Mouse (Mus musculus): ENCODE measurements around the gene Vmn2r96.
A peak's percentile ranks its signal among the peaks of the same experiment; 100 is the strongest.
"Not testable (repeated sequence)": the region's sequence is repeated elsewhere in the genome, so short reads cannot be mapped to it uniquely, and the experiment has no call there.

The Vmn2r96 gene

DNA sequence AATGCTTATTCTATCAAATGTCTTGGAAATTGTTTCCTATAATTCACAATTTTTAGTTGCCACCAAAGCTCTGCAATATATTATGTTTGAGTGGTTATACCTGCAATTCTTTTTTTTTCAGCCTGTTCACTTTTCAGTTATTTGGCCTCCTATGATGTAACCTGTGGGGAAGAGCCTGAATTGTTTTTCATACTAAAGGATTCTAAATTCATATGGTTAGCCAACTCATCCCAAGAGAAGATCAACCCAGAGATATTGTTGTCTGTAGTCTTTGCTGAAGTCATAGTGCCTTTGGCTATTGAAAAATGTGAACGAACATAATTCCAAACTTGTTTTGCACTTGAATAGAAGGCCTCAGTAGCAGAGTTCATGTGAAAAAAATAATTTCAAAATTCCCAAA is at the start of gene Vmn2r96:
Gene Vmn2r96, plus strand, starts transcription at position 301 of the 400 bp plus-strand sequence.
- DNase-seq = not testable (repeated sequence)

DNA sequence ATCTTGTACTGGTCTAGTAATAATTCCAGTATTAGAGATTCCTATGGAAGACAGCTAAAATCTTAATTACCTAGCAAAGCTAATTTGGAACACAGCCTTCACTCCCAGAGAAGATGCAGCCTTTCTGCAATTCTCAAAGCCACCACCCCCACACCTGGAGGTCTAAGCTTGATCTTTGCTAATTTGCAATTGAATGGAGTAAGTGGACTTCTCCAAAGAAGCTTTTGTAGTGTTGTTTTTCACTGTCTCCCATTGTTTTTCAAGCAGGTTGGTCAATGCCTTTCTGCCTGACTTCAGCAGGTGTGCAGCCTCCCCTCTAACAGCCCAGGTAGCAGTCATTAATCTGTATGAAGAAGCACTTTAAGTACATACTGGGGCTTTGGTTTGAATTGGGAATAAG is 49.6 kb upstream of the Vmn2r96 start:
- no peak for DNase-seq

DNA sequence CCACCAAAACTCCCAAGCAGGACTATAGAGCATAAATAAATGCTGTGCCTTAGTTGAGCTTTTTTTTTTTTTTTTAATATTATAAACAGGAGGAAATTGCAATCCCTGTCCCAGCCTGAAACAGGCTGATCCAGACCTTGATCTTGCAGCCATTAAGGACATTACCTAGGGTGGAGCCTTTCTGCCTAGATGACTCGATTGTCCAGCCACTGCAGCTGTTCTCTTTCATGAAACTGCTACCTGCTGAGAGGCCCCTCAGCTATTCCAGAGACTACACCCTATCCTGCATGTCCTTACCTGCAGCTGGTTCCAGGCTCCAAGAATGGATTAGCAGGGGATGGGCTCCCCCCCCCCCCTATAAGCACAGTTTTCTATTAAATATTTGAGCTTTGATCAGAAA is 49.0 kb upstream of the Vmn2r96 start:
- no peak for DNase-seq

DNA sequence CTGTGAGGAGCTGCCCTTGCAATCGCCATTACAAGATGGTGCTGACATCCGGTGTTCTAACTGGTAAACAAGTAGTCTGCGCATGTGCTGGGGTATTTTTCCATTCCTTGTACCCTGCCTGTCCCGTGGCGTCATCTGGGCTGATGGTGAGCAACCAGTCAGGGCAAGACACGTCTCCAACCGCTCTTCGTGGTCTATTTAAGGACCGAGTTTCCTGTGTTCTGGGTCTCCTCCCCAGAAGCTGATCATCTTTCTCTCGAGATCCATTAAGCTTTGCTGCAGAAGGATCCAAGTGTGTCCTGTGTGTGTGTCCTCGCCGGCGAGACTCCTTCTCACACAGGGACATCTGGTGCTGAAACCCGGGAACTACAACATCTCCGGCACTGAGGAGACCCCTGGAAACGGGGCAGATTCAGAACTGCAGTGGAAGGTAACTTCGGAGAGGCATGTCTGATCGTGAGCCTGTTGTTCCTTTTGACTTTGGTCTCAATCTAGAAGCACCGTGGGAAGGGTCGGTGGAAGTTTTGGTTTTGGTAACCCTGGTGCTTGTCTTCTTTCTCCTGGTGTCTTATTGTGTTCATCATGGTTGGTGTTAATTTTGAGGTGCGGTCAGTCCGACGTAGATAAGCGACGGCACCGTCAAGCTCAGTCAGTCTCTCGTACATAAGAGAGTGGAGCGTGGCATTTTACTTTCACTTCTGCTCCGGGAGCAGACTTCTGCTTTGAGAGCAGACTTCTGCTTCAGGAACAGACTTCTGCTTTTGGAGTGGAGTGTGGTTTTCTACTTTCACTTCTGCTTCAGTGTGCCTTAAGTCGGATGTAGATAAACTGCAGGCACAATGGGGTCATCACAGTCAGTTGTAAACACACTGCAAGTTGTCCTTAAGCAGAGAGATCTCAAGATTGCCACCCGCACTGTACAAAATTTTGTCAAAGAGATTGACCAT is 14.5 kb upstream of the Vmn2r96 start:
- peak; percentile 2 for DNase-seq

DNA sequence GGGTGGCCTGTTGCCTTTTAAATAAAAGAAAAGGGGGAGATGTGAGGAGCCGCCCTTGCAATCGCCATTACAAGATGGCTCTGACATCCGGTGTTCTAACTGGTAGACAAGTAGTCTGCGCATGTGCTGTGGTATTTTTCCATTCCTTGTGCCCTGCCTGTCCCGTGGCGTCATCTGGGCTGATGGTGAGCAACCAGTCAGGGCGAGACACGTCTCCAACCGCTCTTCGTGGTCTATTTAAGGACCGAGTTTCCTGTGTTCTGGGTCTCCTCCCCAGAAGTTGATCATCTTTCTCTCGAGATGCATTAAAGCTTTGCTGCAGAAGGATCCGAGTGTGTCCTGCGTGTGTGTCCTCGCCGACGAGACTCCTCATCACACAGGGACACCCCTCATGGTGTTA is 6.8 kb upstream of the Vmn2r96 start:
- not testable (repeated sequence) for DNase-seq

DNA sequence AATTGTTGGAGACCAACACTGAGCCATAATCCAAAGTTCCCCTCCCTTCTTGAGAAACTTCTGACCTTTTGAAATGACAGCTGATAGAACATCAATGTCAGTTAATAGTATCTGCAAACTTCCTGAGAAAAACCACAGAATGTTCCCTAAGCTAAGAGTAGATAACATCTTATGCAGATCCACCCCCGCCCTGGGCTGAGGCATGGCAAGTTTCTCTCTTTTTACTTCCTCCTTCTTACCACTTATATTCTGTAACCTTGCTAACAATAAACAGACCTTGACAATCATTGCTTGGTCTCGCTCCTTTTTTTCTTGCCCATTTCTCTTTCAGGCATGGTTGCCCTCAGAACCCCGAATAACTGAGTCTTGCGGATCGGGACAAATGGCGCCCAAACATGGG is 42.2 kb downstream of the Vmn2r96 start:
- not testable (repeated sequence) for DNase-seq

DNA sequence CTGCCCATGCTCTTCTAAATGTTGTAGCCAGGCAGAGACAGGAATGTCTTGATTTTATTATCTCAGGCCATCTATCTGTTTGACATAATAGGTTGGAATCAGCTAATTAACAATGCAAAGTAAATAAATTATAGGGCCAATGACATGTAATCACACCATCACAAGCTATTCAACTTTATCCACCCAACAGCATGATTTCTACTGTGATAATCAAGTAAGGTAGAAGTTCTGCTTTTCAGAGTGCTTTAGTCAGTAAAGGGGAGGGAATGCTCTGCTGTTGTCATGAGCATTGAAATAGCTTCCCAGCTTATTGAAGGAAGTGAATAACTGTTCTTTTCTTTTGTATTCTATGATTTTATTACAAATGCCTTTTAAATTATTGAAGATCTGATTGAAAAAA is 53.6 kb downstream of the Vmn2r96 start:
- DNase-seq = no peak

All from kidney, adult 11 months (tissue).